Mouse (Mus musculus): ENCODE results near the gene Syngap1.
"Not testable (repeated sequence)": the region's sequence is repeated elsewhere in the genome, so short reads cannot be mapped to it uniquely, and the experiment has no call there.

The Syngap1 gene

DNA sequence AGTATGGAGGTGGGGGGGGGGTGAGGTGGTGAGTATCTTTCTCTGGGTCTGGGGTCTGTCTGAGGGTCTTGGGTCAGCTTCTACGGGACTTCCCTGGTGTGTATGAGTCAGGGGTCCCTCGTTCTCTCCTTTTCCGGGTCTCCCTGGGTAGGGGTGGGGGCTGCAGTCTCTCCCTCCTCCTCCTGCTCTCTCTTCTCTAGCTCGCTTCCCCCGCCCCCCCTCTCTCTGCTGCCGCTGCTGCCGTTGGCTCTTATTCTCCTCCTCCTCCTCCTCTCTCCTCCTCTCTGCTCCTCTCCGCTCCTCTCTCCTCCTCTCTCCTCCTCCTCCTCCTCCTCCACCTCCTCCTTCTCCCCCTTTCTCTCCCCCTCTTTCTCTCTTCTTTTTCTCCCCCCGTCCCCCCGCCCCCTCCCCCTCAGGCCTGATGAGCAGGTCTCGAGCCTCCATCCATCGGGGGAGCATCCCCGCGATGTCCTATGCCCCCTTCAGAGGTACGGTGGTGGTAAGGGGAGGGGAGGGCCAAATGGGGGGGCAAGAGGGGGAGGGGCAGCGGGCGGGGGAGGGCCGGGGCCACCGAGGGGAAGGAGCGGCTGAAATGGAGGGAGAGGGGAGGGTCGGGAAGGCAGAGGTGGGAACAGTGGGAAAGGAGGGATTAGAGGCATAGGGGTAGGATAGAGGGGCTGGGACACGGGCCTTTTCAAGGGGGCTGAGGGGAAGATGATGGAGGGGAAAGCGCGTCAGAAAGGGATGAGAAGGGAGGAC, at the start of gene Syngap1:
Gene Syngap1, plus strand, starts transcription at position 223 of the 759 bp plus-strand sequence.
- peak in 1 of 2 experiments; percentile 46 for DNase-seq (ENCODE audit: low spot score in 2 of 2)

- DNase-seq (ENCODE audit: low spot score in 2 of 2): peak in 1 of 2 experiments; percentile 43
Measured at GRCm38 (mm10) chr17:26892635-26893375, 48.2 kb upstream of the Syngap1 start.

DNA sequence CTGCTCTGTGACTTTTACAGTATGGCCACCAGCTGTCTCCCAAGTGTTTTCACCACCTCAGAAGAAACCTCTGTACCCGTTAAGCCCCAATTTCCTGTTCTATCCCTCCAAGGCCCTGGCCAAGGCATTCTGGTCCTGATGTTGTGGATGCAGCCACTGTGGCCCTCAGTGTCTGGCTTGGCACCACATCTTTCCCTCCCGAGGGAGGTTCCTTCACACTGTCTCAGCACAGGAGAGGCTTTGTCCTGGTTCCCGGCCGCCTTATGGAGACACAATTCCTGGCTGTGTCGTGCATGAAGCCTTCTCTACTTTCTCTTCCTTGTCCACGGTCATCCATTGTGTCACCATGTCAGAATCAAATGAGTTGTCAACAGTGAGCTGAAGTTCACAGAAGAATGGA, 47.6 kb upstream of the Syngap1 start:
- DNase-seq (ENCODE audit: low spot score in 2 of 2): no peak

- DNase-seq (ENCODE audit: low spot score in 2 of 2): peak in 1 of 2 experiments; percentile 47
Measured at GRCm38 (mm10) chr17:26894342-26894741, 46.7 kb upstream of the Syngap1 start.

DNA sequence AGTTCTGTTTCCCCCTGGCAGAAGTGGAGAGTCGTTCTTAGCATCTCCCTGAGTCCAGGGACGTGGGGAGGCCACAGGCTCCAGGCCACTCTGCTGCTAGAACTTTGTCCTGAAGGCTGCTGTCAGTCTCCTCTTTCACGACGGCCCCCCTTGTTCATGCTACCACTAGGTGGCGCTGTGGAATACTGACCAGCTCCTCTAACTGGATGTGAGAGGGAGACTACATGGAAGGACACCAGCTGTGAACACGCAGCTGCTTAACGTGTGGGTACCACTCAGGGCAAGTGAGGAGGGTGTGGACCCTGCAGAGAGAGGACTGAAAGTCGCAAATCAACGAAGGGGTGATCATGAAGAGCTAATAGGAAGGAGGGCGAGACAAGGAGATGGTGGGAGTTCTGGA, 45.5 kb upstream of the Syngap1 start:
- peak in 1 of 2 experiments; percentile 56 for DNase-seq (ENCODE audit: low spot score in 2 of 2)

- DNase-seq (ENCODE audit: low spot score in 2 of 2): no peak
Measured at GRCm38 (mm10) chr17:26900916-26901315, 40.1 kb upstream of the Syngap1 start.

- DNase-seq (ENCODE audit: low spot score in 2 of 2): no peak
Measured at GRCm38 (mm10) chr17:26904320-26904719, 36.7 kb upstream of the Syngap1 start.

- DNase-seq (ENCODE audit: low spot score in 2 of 2): not testable (repeated sequence)
Measured at GRCm38 (mm10) chr17:26907506-26907905, 33.5 kb upstream of the Syngap1 start.

- no peak for DNase-seq (ENCODE audit: low spot score in 2 of 2)
Measured at GRCm38 (mm10) chr17:26915248-26915647, 25.8 kb upstream of the Syngap1 start.

DNA sequence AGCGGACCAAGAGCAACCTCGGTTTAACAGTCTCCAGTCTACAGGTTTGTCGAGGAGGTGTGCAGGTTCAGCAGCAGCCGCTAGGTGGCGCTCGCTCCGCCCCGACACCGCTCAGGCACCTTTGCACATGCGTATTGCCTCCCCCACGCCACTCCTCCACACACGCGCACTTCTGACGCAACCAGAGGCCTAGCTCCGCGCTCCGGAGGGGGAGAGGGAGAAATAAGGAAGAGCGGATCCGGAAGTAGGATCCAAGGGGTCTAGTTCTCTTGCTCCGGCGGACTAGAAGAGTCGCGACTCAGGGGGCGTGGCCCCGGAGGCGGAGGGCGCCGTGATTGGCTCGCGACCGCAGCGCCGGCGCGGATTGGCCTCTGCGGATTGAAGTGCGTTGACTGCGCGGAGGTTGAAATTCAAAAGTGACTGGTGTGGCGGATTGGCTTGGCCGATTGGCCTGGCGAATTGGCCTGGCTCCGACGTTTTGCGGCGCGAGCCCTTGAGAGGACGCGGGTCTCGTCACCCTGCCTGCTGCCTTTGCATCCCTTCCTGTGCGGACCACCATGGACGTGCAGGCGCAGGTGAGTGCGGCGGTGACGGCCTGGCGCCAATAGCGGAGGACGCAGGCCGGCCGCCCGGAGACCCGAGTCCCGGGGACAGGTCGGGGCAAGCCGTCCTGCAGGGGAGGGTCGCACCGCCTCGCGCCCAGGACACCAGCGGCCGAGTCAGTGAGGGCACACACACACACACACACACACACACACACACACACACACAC, 24.2 kb upstream of the Syngap1 start, which contains the start of gene Kifc5b:
Gene Kifc5b, plus strand, starts transcription at position 381 of the 772 bp plus-strand sequence.
- peak; percentile 99 to 100 for DNase-seq (ENCODE audit: low spot score in 2 of 2)

DNA sequence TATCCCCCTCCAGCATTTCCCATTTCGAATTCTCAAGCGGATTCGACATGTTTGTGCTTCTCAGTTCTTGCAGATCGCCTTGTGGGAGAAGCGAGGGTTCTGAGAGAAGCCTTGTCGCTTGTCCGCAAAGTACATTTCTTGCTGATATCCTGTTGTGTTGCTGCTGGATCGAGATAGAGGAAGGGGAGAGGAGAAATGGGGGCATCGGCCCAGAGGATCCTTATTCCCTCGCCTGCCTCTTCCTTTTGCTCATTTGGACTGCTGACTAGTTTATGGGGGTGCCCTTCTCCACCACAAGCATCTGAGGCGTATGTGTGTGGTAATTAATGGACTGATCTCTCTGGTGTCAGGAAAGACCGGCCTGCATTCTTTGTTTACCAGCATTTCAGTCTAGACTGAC, 23.5 kb upstream of the Syngap1 start:
- not testable (repeated sequence) for DNase-seq (ENCODE audit: low spot score in 2 of 2)

DNA sequence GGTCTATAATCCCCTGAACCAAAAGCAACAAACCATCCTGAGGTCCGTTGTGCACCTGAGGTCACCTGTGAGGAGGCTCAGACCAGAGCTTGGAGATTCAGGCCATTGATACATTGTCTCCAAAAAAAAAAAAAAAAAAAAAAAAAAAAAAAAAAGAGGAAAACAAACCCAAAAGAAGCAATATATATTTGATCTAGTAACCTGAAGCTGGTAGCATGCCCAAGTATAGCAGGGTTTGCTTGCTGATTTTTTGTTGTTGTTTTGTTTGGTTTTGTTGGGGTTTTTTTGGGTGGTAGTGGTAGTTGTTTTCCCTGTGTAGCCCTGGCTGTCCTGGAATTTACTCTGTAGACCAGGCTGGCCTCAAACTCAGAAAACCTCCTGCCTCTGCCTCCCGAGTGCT, 22.7 kb upstream of the Syngap1 start:
- DNase-seq (ENCODE audit: low spot score in 2 of 2): no peak

- not testable (repeated sequence) for DNase-seq (ENCODE audit: low spot score in 2 of 2)
Measured at GRCm38 (mm10) chr17:26919516-26919915, 21.5 kb upstream of the Syngap1 start.

GRCm38 (mm10) chr17:26922368-26922767, 18.7 kb upstream of the Syngap1 start:
- not testable (repeated sequence) for DNase-seq (ENCODE audit: low spot score in 2 of 2)

DNA sequence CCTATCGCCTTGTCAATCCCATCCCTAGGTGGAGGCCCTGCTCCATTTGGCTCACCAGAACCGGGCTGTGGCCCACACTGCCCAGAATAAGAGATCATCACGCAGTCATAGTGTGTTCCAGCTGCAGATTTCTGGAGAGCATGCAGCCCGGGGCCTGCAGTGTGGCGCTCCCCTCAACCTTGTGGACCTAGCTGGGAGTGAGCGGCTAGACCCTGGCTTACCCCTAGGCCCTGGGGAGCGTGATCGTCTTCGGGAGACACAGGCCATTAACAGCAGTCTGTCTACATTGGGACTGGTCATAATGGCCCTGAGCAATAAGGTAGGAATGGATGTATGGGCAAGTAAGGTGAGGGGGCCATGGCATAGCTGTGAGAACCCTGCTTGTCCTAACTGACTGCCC, 15.6 kb upstream of the Syngap1 start:
- not testable (repeated sequence) for DNase-seq (ENCODE audit: low spot score in 2 of 2)

DNA sequence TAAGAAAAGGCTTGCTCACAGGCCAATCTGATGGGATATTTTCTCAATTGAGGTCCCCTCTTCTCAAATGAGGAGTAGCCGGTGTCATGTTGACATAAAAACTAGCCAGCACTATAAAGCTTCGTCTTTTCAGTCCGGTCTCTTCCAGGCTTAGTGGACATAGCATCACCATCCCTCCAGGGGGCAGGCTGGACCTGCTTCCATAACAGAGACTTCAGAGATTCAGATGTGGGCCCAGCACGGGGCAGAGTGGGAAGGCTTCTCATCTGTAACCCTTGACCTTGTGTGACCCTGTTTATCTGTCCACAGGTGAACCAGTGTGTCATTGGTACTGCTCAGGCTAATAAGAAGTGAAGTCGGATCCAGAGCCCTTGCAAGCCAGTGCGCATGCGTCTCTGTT, 9.3 kb upstream of the Syngap1 start:
- DNase-seq (ENCODE audit: low spot score in 2 of 2): peak in 1 of 2 experiments; percentile 38

- peak; percentile 80 to 96 for DNase-seq (ENCODE audit: low spot score in 2 of 2)
Measured at GRCm38 (mm10) chr17:26932839-26933398, 8.1 kb upstream of the Syngap1 start, which contains the start of gene Phf1. Gene Phf1 (plus strand): TSS chr17:26933052.

DNA sequence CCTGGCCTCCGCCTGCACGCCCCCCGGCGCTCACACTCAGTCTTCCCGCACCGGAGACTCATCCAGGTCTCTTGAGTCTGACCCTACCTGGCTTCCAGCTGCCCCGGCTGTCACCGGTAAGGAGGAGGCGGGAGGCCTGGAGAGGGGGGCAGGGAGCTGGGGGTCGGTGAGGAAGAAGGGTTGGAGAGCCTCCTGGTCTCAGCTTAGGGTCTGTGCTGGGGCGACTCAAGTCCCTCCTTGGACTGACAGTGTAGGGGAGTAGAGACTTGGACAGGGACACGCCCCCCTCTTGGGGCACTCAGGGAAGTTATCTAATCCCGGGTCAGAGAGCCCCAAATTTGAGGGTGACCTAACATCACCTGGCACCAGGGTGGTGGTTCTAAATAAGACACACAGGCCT, 7.6 kb upstream of the Syngap1 start:
- DNase-seq (ENCODE audit: low spot score in 2 of 2): no peak

DNA sequence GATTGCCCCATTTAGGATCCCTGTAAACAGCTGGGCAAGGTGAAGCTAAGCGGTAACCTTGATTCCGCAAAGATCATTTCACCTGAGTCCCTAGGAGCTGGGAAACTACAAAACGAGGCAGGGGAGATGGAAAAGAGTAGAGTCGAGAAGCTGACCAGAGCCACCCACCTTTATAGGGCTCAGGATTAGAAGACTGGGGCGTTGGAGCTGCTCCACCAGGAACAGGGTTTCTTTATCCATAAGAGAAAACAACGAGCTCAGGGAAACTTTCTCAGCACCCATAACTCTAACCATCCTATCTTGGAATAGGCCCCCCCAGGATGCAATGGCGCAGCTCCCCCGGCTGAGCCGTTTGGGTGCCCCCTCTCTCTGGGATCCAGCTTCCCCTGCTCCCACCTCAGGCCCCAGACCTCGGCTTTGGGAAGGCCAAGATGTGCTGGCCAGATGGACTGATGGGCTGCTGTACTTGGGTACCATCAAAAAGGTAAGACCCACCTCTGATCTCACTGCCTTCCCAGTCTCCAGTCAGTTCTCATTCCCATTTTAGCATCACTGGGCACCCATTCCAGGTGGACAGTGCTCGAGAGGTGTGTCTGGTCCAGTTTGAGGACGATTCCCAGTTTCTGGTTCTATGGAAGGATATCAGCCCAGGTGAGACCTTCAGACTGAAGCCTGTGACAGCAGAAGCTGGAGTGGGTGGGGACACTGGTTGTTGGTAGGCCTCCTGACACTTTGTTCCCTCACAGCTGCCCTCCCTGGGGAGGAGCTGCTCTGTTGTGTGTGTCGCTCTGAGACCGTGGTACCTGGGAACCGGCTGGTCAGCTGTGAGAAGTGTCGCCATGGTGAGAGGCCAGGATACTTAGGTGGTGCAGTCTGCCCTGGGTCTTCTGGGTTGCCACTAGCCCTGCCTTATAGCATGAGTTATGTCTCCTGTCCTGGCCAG, 6.9 kb upstream of the Syngap1 start:
- DNase-seq (ENCODE audit: low spot score in 2 of 2): no peak

- DNase-seq (ENCODE audit: low spot score in 2 of 2): no peak
Measured at GRCm38 (mm10) chr17:26935027-26935426, 6.0 kb upstream of the Syngap1 start.

All from left cerebral cortex, adult 9 months (tissue).